In genomic region chr14:34710209-34710608, GRCm38 (mm10) we compare ENCODE assay signal across 25 mouse cellular contexts.
"Had no signal": no experiment of that assay in that cellular context is flagged by ENCODE, and none has a peak within 500 bp of the region (broad histone marks: within the 10 kb centered on the region; RNA-seq: fewer than 3 reads in every experiment).

No protein-coding gene starts in this region.

- H3K27me3 ChIP-seq: heart, embryonic 13.5 days; heart, embryonic 15.5 days; hindbrain, embryonic 13.5 days; hindbrain, embryonic 15.5 days; kidney, embryonic 15.5 days; limb, embryonic 13.5 days; limb, embryonic 15.5 days; liver, embryonic 12.5 days had no signal

- ATAC-seq: hindbrain, postnatal 0 days; intestine, embryonic 16.5 days; liver, embryonic 12.5 days had no signal

- DNase-seq: gastrocnemius, postnatal 14 days; gastrocnemius, postnatal 36 days; heart, adult 11 months; heart, adult 2 months; heart, postnatal 14 days; heart, postnatal 36 days; kidney, adult 11 months; kidney, adult 2 months; kidney, adult 9 months; kidney, postnatal 14 days; kidney, postnatal 36 days; left cerebral cortex, postnatal 4 days had no signal

- H3K4me2 ChIP-seq: heart, embryonic 11.5 days; heart, embryonic 13.5 days; heart, embryonic 15.5 days; hindbrain, embryonic 13.5 days; hindbrain, embryonic 15.5 days; kidney, embryonic 15.5 days; limb, embryonic 13.5 days; limb, embryonic 15.5 days; liver, embryonic 12.5 days had no signal

- H3K27ac ChIP-seq: heart, adult 2 months; heart, embryonic 13.5 days; heart, embryonic 15.5 days; hindbrain, embryonic 13.5 days; hindbrain, embryonic 15.5 days; hindbrain, postnatal 0 days; kidney, embryonic 15.5 days; kidney, postnatal 0 days; limb, embryonic 13.5 days; limb, embryonic 15.5 days; liver, embryonic 12.5 days; liver, embryonic 14.5 days had no signal

- H3K4me1 ChIP-seq: heart, embryonic 13.5 days; heart, embryonic 15.5 days; hindbrain, embryonic 13.5 days; hindbrain, embryonic 15.5 days; limb, embryonic 13.5 days; limb, embryonic 15.5 days had no signal

- H3K9ac ChIP-seq: heart, embryonic 13.5 days; heart, embryonic 15.5 days; hindbrain, embryonic 13.5 days; hindbrain, embryonic 15.5 days; kidney, embryonic 15.5 days; limb, embryonic 13.5 days; limb, embryonic 15.5 days; liver, embryonic 12.5 days; liver, embryonic 14.5 days had no signal

- H3K9me3 ChIP-seq: heart, embryonic 13.5 days; heart, embryonic 15.5 days; hindbrain, embryonic 13.5 days; hindbrain, embryonic 15.5 days; kidney, embryonic 15.5 days; limb, embryonic 13.5 days; limb, embryonic 15.5 days; liver, embryonic 12.5 days had no signal

- H3K4me3 ChIP-seq: heart, adult 2 months; heart, embryonic 13.5 days; heart, embryonic 15.5 days; hindbrain, embryonic 13.5 days; hindbrain, embryonic 15.5 days; kidney, embryonic 15.5 days; limb, embryonic 13.5 days; limb, embryonic 15.5 days; liver, embryonic 12.5 days had no signal
